Mouse (Mus musculus): ENCODE measurements around the gene Ednrb.

Gene Ednrb

DNA sequence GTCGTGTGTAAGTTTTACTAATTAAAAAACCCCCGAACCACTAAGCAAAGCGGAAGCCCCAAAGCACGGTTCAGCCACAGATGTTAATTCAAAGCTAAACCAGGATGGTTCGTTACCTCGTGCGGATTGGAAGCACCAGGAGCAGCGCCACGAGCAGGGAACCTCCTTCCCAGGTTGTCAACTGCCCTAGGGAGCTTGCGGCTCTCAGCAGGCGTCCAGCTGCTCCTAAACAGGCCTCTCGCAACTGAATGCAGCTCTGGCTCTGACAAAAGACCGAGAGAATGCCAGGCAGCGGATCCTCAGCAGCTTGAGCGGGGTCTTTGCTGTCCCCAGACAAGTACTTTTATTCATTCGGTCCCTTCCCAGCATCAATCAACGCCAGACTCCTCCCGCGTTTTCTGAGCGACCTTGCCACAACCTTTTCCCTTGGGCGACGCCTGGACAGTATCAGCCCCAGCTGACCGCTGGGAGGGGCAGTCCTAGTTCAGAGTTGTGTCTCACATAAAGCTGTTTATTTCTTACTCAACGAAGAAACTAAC lies at the start of gene Ednrb:
Gene Ednrb (minus strand): TSS at position 392 of the 539 bp plus-strand sequence.
- DNase-seq, result no peak

DNA sequence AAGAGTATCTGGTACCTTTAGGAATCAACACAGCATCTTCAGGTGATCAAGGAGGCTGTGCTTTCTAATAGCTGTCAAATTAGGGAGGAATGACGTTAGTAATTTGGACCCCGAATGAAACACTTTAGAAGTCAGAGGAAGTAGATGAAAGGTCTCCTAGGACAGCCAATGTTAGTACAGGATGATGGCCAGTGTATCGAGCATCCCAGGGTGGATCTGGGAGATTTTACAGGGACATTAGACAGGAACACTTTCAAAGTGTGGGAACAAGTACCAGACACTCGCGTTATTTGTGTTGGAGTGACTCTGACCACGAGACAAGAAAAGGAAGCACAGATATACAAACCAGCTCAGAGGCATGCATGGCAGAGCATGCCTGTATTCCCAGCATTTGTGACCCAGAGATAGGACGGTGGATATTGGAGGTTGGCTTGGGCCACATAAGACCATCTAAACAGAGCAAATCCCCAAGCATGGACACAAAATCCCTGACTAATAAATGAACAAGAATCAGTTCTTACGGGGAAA lies 48.3 kb upstream of the Ednrb start:
- DNase-seq, result no peak

DNA sequence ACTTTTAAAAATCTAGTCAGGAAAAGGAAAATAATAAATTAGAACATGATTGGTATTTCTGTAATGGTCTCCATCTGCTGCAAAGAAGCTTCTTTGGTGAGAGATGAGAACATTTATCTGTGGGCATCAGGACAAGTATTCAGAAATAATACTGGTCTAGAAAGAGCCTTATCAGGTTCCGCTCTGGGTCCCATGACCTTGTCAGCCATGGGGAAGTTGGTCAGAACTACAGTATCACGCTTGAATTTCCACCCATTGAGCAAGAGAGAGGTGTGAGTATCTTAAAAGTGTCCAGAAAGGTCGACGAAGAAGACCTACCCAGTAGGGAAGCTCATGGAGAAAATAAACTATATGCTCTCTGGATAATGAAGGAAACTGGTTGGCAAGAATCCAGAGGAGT lies 46.6 kb upstream of the Ednrb start:
- DNase-seq, result no peak

DNA sequence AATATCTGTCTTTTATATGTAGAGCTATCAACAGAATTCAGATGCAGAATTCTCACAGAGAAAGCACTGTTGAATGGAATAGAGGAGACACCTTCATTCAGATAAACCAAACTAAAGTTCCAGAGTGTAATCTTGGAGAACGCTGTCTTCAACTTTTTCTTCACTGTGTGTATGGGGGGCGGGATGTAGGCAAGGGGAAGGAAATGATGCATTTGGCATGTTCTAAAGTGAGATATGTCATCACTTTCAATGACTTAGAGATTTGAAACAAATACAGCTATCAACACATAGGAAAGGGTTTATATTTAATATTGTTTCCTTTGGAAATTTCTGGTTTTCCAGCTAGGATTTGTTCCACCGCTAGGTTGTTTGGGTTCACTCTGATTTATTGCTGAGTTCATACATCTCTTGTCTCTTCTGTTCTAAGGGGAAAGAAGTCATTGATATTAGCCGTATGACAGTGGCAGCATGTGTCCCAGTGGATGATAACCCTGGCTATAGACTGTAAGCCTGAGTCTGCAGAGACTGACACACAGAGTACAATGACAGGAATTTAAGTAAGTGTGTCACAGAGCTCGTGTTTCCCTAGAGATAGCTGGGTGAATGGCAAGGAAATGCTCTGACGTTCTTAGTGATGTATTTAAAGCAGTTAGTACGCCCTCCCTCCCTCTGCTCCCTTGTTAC lies 40.8 kb upstream of the Ednrb start:
- no peak for DNase-seq

DNA sequence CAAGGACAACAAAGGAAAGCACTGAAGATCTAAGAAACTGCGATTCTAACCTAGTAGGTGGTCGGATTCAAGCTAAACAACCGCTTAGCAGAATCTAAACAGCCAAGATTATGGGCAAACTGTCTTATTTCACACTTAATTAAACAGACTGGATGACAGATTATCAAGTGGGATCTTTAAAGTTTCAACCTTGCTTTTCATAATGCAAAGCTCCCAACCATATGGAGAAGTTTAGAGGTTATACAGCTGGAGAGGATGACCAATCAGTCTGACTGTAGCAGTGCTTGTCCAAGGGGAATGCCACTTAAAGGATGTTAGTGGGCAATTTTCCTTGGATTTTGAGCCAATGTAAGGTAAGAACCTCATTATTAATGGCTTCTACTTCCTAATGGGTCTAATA lies 38.7 kb upstream of the Ednrb start:
- DNase-seq, result no peak

DNA sequence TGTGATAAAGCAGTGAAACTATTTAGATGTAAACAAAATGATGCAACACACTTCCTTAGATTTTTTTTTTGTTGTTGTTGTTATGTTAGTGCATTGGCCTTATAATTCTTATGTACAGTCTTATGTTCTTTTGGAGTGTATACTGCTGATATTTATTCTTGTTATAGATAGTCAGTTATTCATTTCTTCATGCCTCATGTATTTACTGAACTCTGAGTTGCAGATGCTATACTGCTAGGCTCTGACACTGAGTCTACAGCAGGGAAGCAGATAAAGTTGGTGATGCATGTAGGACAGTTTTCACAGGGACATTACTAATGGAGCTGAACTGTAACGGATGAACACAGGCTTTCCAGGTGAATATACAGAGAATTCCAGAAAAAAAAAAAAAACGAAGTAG lies 32.9 kb upstream of the Ednrb start:
- no peak for DNase-seq

DNA sequence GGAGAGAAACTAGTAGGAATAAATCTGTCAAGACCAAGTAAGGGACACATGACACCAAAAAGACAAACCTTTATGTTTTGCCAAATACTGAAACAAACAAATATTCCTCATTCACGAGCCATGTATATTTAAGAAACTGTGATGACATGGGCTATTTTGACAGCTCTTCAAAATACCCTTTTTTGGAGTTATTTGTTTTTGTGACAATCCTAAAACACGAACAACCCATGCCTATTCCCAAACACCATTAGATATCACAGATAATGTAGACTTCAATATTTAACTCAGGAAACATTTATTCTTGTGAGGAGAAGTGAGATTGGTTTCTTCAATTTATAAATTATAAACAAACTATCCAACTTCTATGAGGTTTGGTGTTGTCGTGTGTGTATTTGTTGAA lies 32.4 kb upstream of the Ednrb start:
- DNase-seq, result no peak

DNA sequence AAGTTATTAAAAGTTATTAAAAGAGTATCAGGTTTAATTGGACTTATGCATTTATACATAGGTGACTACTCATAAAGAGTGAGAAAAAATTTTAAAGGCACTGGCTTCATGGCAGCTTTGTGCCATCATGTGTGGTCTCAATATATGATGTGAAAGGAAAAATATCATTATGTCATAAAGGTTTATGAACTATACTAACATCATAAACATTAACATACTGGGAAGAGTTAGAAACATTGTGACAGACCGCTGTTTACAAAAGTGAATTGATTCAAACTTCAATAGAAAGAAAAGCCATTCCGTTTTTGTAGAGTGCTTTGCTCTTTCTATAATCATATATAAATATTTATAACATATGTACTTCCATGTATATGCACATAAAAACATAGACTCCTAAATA lies 22.4 kb upstream of the Ednrb start:
- DNase-seq, result no peak

DNA sequence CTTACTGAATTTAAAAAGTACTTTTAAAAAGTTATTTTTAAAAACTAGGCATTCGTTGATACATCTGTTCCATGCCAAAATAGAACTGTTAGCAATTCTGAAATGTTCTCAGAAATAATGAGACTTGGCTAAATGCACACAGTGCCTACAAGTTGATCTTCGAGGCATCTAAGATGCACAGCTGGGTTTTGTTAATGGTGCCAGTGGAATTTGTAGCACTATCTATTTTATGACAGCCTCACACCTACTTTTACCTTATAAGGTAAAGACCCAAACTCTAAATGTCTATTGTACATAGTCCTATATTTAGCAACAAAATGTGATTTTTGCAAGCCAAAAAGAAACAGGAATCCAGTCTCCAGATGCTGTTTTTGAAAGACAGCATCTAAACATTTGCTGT lies 21.0 kb upstream of the Ednrb start:
- no peak for DNase-seq

DNA sequence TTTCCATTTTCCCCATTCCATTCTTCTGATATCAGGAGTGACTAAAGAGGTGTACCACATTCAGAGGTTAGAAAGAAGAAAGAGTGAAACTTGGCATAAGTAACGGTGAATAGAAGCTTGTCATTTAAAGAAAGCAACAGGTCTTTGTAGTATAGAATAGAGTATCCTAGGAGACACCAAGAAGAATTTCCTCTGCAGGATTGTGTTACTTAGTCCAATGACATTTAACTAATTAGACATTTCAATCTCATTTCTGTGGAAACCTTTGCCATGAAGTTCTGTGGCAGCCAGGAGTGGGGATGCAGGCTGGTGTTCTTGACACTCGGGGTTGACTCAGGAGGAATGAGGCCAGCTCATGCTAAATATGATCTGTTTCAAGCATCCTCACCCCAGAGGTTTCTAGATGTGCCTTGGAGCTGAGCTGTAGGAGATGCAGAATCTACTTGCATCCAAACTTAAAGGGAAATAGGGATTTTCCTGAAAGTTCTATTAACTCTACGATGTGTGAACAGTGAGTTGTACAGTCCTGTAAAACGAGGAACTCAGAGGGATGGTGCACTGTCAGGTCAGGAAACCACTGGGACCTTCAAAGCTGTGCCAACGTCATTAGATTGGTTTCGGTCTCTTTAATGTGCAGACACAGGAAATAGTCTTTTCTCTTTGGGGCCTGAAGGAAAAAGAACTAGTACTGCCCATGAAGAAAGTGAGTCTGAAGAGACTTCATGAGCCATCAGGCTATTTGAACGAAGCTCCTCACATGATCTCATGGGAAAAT lies 6.1 kb upstream of the Ednrb start:
- no peak for DNase-seq

DNA sequence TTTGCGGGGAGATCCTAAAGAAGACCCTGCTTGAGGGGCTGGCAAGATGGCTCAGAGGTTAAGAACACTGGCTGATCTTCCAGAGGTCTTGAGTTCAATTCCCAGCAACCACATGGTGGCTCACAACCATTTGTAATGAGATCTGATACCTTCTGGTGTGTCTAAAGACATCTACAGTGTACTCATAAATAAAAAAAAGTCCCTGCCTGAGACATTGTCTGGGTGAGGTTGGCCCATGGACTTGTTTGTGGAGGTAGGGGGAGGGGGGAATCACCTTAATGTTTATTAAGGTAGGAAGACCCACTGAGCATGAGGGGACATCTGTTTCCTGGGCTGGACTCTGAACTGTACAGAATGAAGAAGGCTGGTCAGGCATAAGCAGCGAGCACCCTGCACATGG lies 1.5 kb upstream of the Ednrb start:
- no peak for DNase-seq

DNA sequence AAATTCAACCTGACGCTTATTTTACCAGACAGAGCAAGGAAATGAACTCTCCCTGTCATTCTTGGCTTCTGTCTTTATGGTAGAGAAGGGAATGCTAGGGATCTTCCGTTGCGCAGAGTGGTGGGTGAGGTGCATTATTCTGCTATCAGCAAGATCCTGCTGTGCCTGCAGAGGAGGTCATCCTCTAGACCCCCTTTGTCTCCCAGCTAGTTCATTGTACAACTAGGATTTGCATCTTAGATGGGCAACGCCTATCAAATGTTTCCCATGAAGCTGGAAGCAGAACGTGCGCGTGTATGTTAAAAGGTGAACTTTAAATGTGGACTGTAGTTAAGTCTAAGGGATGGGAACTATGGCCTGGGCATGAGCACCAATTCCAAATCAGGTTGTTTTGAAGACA lies 742 bp upstream of the Ednrb start:
- no peak for DNase-seq

DNA sequence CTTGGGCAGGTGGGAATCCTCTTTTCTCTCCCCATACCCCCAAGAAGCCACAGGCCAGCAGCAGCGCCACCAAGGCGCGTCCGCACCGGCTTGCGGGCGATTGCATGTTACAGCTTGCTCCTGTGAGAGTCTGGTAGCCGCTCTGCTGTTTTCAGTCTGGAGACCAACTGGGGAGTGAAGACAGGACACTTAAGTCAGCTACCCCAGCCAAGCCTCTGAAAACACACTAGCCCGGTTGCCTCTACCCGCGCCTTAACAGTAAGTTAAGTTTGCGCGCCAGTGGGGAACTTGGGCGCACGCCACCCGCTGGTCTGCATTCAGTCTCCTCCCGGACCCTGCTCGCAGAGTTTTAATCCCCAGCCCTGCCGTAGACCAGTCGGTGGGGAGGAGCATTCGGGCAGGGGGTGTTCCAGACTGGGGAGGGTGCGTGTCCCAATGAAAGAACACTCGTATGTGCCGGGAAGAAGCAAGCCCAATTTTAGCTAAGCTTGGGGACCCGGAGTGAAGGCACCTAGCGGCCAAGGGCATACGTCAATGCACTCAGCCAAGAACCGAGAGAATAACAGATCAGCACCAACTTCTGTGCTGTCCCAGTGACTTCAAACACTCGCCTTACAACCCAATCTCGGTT lies 716 bp downstream of the Ednrb start:
- DNase-seq, result peak; percentile 3 to 11

DNA sequence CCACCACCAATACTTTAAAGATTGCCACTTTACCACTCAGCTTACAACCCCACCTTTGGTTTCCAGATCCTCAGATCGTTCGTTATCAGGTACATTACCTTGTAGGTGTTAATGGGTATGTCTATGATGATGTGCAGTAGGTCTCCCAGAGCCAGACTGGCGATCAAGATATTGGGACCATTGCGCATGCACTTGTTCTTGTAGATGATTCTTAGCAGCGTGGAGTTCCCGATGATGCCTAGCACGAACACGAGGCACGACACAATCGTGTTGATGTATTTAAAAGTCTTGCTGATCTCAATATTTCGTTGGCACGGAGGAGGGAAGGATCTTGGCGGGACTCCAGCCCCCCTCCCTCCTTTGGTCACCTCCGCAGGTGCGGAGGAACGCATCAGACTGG lies 1.3 kb downstream of the Ednrb start:
- no peak for DNase-seq

DNA sequence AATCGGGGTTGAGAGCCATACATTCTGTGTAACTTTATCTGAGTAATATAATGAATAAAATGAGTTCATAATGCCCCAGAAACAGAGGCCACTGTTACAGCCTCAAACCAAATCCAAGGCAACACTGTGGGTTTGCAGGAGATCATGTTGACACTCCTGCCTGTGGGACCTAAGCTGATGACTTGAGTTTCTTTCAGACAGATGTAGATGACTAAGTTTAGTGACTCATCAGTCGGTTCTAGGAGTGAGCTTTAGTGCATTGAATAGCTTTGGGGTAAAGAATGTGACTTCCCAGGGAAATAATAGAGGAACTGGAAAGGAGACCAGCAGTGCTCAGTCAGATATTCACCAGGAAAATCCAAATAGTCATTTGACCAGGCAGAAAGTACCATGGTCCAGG lies 3.8 kb downstream of the Ednrb start:
- no peak for DNase-seq

DNA sequence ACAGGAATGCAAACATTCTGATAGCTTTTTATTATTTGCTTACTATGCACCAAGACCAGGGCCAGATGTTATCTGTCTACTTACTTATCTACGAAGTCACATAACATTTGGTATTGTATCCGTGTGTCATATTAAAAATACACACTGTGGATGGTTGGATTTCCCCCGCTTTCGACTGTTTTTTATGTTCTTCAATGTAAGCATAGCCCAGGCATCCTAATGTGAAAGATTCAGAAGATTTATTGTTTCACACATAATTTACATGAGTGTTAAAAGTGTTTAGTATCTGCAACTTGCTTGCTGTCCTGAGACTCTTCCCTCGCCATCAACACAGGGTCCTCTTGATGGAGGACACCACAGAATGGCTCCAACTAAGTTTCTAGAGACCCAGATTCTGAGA lies 5.3 kb downstream of the Ednrb start:
- DNase-seq, result no peak

DNA sequence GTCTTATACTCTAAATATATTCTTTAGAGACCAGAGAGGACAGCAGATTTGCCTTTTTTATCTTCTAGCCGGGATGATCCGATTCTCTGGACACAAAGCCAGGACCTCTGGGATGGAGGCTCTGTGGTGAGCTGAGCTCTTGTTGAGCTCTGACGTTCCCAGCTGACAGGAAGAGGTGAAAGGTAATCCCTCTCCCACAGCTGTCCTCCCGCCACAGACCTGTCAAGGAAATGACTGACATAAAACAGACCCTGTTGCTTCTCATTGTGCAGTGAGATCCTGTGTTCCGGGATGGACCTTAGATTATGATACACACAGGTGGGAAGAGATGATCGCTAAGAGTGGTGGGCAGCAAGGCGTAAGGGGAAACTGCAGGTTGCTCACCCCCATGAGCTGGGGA lies 9.6 kb downstream of the Ednrb start:
- no peak for DNase-seq

DNA sequence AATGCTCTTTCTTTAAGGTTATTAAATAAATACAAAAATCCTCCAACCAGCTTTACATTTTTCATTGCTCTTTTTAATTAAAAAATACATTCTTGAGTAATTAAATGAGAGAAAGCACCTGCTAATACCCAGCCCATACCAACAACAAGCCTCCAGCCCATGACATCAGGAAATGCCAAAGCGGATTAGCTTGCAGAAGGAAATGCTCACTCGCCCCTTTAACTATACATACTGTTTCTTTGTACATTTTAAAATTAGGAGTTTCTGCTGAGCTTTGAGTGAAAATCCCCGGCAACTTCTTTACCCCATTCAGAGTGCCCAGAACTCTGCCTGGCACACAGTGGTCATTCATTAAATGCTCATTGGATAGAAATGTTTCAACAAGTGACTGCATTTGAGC lies 10.1 kb downstream of the Ednrb start:
- DNase-seq, result no peak

DNA sequence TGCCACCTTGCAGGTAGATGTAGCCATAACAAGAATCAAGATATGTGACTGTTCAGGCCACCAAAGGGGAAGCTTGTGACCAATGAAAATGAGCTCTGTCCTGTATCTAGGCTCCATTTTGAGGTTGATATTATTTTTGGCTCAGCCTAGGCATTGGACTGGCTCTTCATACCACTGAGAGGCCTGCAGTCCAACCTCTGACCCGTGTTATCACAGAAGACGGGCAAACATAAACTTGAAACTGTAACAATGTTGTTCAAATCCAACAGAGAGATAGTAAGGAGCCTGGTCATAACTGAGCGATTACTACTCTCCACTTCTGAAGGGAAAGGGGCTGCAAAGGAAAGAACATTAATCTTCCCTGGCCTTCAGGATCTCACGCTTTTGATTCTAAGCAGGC lies 11.7 kb downstream of the Ednrb start:
- no peak for DNase-seq

DNA sequence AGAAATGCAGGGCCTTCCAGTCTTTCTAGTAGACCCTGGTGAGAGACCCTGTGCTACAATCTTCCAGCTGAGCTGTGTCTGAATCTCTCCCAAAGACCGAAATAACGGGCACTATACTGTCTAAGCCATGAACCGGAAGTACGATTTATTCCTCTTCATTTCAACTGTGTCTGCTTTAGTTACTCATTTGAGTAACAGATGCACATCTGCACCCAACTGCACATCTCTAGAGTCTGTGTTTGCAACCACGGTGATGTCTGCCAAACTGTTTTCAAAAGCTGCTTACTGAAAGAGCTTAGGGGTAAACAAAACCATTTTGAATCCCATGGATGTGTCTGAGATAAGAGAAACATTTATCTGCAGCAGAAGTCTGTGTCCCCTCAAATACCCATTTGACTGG lies 13.2 kb downstream of the Ednrb start:
- no peak for DNase-seq

DNA sequence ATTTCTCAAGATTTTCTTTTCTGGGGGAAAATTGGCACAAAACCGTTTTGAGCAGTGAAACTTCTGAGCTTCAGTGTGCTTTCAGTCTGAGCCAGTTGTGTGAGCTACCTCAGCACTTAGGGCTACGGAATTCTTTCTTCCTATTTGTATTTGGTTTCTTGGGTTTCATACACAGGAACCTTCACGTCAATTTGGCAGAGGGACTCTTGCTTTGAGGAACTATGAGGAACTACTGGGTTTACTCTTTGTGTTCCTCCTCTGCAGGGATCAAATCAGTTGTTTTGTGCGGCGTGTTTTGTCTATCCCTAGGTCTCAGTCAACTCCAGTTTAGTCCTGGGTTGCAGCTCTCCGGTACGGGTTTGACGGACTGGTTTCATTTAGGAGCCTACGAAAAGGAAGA lies 17.9 kb downstream of the Ednrb start:
- DNase-seq, result no peak

DNA sequence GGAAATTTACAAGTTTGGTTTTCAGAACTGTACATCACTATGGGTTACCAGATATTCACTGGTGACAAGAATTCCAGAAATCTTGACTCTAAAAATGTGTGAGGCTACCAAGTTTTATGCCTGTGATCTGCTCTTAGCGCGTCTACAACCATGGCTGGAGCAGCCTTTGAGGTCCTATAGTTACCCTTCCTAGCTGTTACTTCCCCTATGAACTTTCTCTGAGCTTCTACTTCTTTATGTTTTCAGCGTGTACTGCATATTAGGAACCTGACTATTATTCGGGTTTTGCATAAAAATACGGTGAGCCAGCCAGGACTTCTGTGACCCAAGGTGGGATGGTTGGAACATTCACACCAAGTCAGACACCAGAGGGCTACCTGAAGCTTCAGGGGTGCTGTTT lies 18.3 kb downstream of the Ednrb start:
- DNase-seq, result no peak

DNA sequence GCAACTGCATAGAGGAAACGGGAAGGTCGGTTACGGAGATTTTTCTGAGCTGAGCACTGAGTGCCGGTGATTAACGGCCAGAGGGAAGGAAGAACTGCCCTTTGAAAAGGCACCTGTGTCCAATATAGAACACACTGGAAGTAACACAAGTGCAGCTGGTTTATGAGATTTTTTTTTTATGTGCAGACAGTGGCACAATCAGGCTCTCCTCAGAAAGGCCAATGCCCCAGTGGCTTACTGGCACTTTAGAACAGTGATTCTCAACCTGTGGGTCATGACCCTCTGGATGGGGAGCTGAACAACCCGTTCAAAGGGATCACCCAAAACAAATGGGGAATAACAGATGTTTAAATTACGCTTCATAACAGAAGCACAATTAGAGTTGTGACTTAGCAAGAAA lies 20.7 kb downstream of the Ednrb start:
- no peak for DNase-seq

DNA sequence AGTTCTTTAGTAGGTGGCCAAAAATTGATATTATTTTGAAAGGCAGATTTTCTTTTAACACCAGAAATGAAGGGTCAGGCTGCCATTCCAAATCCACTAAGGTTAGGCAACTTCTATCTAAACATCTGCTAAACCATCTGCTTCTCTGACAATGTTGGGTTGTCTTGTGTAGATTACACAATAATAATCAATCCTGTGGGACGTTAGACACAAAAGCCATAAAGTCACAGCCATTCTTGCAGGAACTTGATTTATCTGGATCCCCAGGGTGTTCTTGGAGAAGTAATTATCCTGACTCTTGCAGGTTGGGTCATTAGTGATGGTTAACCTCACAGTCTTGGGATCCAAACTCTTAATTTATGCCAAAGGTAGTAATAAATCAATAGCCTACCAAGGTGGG lies 21.6 kb downstream of the Ednrb start:
- no peak for DNase-seq
